Mouse (Mus musculus): ENCODE data around the gene Boll. TPM values are rescaled to one million over a fixed set of nuclear protein-coding genes. Genes with fewer than 3 reads are reported as not detected.
A peak's percentile ranks its signal among the peaks of the same experiment; 100 is the strongest.

Gene Boll
- polyA plus RNA-seq, 1 experiment = not detected

DNA sequence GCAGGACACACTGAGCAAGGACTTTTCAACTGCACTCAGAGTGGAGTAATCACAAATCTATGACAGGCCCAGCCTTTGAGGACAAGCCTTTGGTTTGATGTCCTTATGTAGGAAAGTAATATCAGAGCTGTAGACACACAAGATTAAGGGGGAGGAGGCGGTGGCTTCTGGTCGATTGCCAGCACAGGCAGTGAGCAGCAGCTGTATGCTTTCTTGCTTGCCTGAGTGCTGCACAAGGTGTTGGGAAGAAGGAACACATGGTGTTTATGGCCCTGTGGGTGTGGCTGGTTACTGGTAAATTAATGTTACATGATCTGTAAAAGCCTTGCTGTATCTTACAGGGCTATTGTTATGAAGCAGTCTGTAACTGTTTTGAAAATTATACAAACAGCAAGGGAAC lies 146.1 kb downstream of the Boll start:
- TF ChIP-seq CTCF (IDR thresholded peaks at IDR 0.05; ENCODE audit: borderline replicate concordance, extremely low read depth, insufficient read depth, insufficient read length) (no peak), POLR2A (IDR thresholded peaks at IDR 0.05; ENCODE audit: borderline replicate concordance, extremely low read depth, insufficient read depth, insufficient read length, poor library complexity, severe bottlenecking) (no peak)
- no peak for DNase-seq (ENCODE audit: low read depth)

DNA sequence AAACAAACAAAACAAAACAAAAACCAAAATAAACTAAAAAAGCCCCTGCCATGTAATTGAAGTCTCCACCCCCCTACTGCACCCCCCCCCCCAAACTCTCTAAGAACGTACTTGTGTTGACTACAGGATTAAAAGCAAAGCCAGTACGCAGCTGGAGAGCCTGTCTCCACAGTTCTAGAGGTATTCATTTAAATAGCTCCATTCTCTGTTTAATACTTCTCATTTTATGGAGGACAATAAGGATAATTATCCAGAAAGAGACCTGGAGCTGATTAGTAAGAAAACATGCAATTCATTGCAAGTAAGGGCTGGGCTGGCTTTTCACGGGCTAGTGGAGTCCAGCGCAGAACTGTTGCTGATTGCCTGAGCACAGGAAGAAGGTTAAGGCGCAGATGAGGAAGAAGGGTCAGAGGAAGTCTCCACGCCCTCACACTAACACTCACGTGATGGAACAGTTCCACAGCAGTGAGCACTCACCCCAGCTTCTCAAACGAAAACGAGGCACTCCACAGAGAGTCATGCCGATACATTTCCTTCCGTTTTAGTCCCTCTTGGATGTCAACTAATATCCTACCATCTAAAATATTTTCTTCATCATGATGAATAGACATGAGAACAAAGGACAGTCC lies 148.0 kb downstream of the Boll start:
- TF ChIP-seq CTCF (IDR thresholded peaks at IDR 0.05; ENCODE audit: borderline replicate concordance, extremely low read depth, insufficient read depth, insufficient read length) (no peak), POLR2A (IDR thresholded peaks at IDR 0.05; ENCODE audit: borderline replicate concordance, extremely low read depth, insufficient read depth, insufficient read length, poor library complexity, severe bottlenecking) (no peak)
- peak; percentile 43 for DNase-seq (ENCODE audit: low read depth)

DNA sequence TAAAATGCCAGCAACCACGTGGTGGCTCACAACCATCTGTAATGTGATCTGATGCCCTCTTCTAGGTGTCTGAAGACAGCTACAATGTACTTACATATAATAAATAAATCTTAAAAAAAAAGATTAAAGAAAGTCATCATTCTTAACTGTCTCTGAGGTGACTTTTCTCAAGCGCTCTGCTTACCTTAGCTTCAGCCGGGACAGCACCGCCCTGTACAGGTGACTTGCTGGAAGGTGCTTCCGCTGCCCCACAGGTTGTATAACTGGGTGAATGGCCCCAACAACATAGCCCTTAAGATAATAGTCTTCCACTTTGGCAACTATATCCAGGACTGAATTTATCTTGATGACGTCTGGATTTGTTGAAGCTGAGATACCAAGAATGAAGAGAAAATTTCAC lies 149.3 kb downstream of the Boll start:
- TF ChIP-seq POLR2A (IDR thresholded peaks at IDR 0.05; ENCODE audit: borderline replicate concordance, extremely low read depth, insufficient read depth, insufficient read length, poor library complexity, severe bottlenecking) (no peak), CTCF (IDR thresholded peaks at IDR 0.05; ENCODE audit: borderline replicate concordance, extremely low read depth, insufficient read depth, insufficient read length) (no peak)

DNA sequence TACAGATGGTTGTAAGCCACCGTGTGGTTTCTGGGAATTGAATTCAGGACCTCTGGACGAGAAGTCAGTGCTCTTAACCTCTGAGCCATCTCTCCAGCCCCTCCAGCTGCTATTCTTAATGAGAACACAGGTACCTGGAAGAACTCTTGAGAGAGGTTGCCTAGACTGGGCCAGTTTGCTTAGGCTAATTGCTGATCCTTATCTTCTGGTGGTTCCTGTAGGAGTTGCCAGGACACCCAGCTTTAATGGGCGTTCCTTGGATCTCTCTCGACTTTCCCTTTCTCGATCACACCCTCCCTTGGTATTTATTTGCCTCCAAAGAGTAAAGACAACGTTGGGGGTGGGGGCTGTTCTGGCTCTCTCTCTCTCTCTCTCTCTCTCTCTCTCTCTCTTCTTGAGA lies 149.8 kb downstream of the Boll start:
- no peak for TF ChIP-seq POLR2A (IDR thresholded peaks at IDR 0.05; ENCODE audit: borderline replicate concordance, extremely low read depth, insufficient read depth, insufficient read length, poor library complexity, severe bottlenecking)
- no peak for TF ChIP-seq CTCF (IDR thresholded peaks at IDR 0.05; ENCODE audit: borderline replicate concordance, extremely low read depth, insufficient read depth, insufficient read length)
- no peak for DNase-seq (ENCODE audit: low read depth)

More for the DNA sequence above, 149.3 kb downstream of the Boll start:
- no peak for DNase-seq (ENCODE audit: low read depth)

DNA sequence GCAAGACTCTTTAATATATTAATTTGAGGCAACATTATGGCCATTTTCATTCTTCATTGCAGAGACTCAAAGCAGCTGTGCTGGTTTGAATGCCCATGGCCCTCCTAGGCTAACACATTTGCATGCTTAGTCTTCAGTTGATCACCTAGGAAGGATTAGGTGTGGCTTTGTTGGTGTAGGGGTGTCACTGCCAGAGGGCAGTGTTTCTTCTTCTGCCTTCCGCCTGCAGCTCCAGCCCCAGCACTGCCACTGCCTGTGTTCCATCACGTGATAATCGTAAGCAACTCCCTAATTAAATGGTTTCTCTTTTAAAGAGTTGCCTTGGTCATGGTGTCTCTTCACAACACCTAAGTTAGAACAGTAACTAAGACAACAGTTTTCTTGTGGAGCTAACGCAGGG lies 150.5 kb downstream of the Boll start:
- DNase-seq (ENCODE audit: low read depth) = no peak

DNA sequence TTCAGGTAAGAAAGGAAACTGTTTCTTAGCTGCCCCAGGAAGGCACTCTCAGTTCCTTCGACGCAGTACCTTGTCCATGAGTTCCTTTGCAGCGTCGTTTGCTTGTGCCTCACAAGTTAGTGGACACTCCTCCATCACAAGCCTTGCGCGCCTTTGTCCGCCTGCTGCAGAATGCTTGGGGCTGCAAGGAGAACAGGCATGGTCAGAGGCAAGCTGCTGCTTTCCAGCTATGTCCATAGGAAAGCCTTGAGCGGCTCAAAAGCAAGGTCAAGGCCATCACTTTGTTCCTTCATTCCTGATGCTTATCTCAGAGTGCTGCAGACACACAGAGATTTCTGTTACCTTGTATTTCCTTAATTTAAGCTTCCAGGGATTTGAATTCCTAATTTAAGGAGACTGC lies 152.2 kb downstream of the Boll start:
- TF ChIP-seq POLR2A (IDR thresholded peaks at IDR 0.05; ENCODE audit: borderline replicate concordance, extremely low read depth, insufficient read depth, insufficient read length, poor library complexity, severe bottlenecking) (no peak), CTCF (IDR thresholded peaks at IDR 0.05; ENCODE audit: borderline replicate concordance, extremely low read depth, insufficient read depth, insufficient read length) (no peak)
- no peak for DNase-seq (ENCODE audit: low read depth)

More for the DNA sequence above, 150.5 kb downstream of the Boll start:
- TF ChIP-seq POLR2A (IDR thresholded peaks at IDR 0.05; ENCODE audit: borderline replicate concordance, extremely low read depth, insufficient read depth, insufficient read length, poor library complexity, severe bottlenecking) = no peak
- TF ChIP-seq CTCF (IDR thresholded peaks at IDR 0.05; ENCODE audit: borderline replicate concordance, extremely low read depth, insufficient read depth, insufficient read length) = no peak

DNA sequence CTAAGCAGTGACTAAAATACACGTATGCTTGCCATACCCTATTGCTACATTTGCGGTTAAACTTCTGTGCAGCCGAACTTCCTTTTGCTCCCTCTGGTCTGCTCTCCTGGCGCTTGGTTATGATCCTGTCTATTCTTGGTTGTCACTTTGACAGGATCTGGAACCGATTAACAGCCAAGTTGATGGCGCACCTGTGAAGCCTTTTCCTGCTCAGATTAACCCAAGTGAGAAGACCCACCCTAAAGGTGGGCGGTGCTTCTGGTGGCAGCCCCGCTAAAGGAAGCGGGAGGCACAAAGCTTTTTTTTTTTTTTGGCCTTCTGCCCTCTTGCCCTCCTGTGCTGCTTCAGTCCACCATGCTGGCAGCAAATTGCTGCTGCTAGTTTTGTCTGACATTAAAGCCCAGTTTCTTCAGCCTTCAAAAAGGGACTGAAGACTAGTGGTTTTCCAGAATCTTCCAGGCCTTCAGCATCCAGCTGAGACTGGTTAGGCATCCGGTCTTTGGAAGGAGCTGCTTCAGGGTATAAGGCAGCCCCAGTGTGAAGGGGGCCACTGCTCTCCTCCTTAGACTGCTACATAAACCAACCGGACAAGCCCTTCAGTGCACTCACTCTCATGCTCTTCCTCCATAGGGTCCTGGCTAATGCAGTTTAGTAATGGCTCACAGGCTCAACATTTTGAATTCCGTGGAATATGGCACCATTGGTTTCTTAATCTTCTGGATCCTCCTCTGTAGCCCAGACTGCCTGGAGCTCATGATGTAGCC lies 152.9 kb downstream of the Boll start:
- TF ChIP-seq POLR2A (IDR thresholded peaks at IDR 0.05; ENCODE audit: borderline replicate concordance, extremely low read depth, insufficient read depth, insufficient read length, poor library complexity, severe bottlenecking) (no peak), CTCF (IDR thresholded peaks at IDR 0.05; ENCODE audit: borderline replicate concordance, extremely low read depth, insufficient read depth, insufficient read length) (no peak)
- no peak for DNase-seq (ENCODE audit: low read depth)

DNA sequence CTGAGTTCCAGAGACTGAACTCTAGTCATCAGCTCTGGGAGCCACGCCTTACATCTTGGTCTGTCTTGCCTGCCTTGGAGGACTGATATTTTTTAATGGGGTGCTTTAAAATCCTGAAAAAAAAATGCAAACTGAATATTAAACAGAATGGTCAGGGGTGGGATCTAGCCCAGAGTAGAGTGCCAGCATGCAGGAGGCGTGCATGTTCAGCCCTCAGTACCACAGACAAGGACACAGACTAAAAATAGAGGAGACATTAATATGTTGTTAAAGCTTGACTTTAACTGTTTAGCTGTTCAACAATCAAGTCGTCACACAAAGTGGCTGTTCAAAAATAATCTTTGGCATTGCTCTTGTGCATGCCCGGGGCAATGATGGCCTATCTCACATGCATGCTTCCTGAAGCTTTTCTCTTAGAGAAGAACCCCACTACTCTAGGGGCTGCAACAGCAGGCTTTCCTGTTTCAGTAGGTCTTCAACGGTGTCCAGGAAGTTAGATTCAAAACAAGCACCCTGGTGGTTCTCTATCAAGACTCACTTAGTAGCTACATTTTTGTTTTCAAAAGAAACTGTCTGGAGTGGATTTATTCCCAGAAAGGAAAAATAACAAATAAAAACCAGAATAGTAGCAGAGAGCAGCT lies 154.6 kb downstream of the Boll start:
- TF ChIP-seq CTCF (IDR thresholded peaks at IDR 0.05; ENCODE audit: borderline replicate concordance, extremely low read depth, insufficient read depth, insufficient read length) (no peak), POLR2A (IDR thresholded peaks at IDR 0.05; ENCODE audit: borderline replicate concordance, extremely low read depth, insufficient read depth, insufficient read length, poor library complexity, severe bottlenecking) (no peak)
- no peak for DNase-seq (ENCODE audit: low read depth)

DNA sequence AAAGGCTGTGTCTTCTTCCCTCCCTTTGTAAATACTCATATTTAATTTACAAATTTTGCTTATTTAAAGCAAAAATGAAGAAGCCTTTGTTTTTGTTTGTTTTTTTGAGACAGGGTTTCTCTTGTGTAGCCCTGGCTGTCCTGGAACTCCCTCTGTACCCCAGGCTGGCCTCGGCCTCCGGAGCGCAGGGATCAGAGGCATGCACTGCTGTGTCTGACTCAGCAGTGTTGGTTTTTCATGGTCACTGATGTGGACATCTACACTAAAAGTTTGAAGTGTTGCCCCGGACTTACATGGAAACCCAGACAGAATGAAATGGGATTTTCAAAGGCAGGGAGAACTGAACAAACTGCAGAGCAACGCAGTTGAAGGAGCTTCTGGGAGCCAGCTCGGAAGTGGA lies 155.7 kb downstream of the Boll start:
- no peak for DNase-seq (ENCODE audit: low read depth)
- TF ChIP-seq CTCF (IDR thresholded peaks at IDR 0.05; ENCODE audit: borderline replicate concordance, extremely low read depth, insufficient read depth, insufficient read length) (no peak), POLR2A (IDR thresholded peaks at IDR 0.05; ENCODE audit: borderline replicate concordance, extremely low read depth, insufficient read depth, insufficient read length, poor library complexity, severe bottlenecking) (no peak)

DNA sequence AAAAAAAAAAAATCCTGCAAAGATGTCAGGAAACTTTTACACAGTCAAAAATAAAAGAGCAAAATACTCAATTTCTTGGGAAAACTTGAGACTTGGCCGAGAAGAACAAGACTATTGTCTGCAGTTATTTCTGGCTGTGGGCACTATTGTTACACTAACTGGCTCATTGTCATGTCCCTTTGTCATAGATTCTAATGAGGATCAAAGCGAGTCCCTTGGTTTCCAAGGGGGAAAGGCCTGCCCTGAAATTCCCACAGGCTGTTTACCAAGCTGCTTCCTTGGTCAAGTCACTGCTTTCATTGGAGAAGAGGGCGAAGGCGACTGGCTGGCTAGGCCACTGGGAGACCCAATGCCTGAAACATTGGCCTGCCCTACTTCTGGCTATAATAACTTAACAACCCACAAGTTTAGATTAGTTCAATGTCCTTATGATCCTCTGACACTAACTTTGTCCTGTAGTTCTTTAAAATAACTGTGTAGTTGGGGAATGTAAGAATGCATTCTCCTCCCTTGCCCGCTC lies 157.4 kb downstream of the Boll start:
- TF ChIP-seq CTCF (IDR thresholded peaks at IDR 0.05; ENCODE audit: borderline replicate concordance, extremely low read depth, insufficient read depth, insufficient read length) (no peak), POLR2A (IDR thresholded peaks at IDR 0.05; ENCODE audit: borderline replicate concordance, extremely low read depth, insufficient read depth, insufficient read length, poor library complexity, severe bottlenecking) (no peak)

More for the DNA sequence above, 157.4 kb downstream of the Boll start:
- no peak for DNase-seq (ENCODE audit: low read depth)
